Mouse (Mus musculus) hindbrain, postnatal 0 days (tissue): ENCODE results near the gene Bub3. TPM values are rescaled to one million over a fixed set of nuclear protein-coding genes. Genes with fewer than 3 reads are reported as not detected.
A peak's percentile ranks its signal among the peaks of the same experiment; 100 is the strongest.

ENCODE experiments used
- ATAC-seq: fragments of 200-750 bp; cut with Nextera tagmentation; 2 replicates; pipeline ENCODE4 v1.8.0; 2017; ENCODE audit warnings: mild to moderate bottlenecking, moderate TSS enrichment, moderate library complexity
- DNase-seq: peaks from one replicate; pipeline ENCODE4 v3.0.0-alpha.2; 2015; ENCODE audit warnings: low spot score
- H3K27ac ChIP-seq: fragments of 300-500 bp; sonication (generic); 2 replicates; pipeline ENCODE4 v1.5.1; 2014; ENCODE audit warnings: mild to moderate bottlenecking
- H3K27me3 ChIP-seq: fragments of 300-500 bp; sonication (generic); 2 replicates; pipeline ENCODE4 v1.6.1; 2014; ENCODE audit warnings: low read length, mixed read lengths; ENCODE audit not compliant: insufficient read depth
- H3K36me3 ChIP-seq: fragments of 300-500 bp; sonication (generic); 2 replicates; pipeline ENCODE4 v1.6.1; 2014; ENCODE audit warnings: low read length, mixed read lengths; ENCODE audit not compliant: insufficient read depth
- H3K4me1 ChIP-seq: fragments of 300-500 bp; sonication (generic); 2 replicates; pipeline ENCODE4 v1.6.1; 2014; ENCODE audit warnings: antibody characterized with exemption, low read length, mixed read lengths; ENCODE audit not compliant: insufficient read depth
- H3K4me2 ChIP-seq: fragments of 300-500 bp; sonication (generic); 2 replicates; pipeline ENCODE4 v1.6.1; 2014; ENCODE audit warnings: low read depth, mild to moderate bottlenecking, low read length, moderate library complexity, mixed read lengths
- H3K4me3 ChIP-seq: fragments of 300-500 bp; sonication (generic); 2 replicates; pipeline ENCODE4 v1.5.1; 2014; ENCODE audit warnings: low read length
- H3K9ac ChIP-seq: fragments of 300-500 bp; sonication (generic); replicated peaks from 2 replicates; pipeline ENCODE4 v1.6.1; 2014; ENCODE audit warnings: mild to moderate bottlenecking, low read length, moderate library complexity, mixed read lengths
- H3K9me3 ChIP-seq: fragments of 300-500 bp; sonication (generic); 2 replicates; pipeline ENCODE4 v1.6.1; 2016; ENCODE audit warnings: low read length, mixed read lengths
- CTCF ChIP-seq: IDR thresholded peaks from 2 replicates; pipeline ENCODE4 v1.5.1; 2016; ENCODE audit warnings: antibody characterized with exemption, control low read depth, low read depth
- WGBS: fragments of 180-500 bp; shearing (Covaris S2); extraction: QIAGEN DNeasy Blood & Tissue Kit; methylation state at CpG from one replicate; pipeline ENCODE4 v1.1.7; 2014; 5-methylcytosine and 5-hydroxymethylcytosine counted together
- polyA plus RNA-seq: library from polyadenylated mRNA; unstranded; fragments of >200 nt; fragmentation: Nextera tagmentation; extraction: Ambion mirVana; gene quantifications from 2 replicates; pipeline ENCODE4 v1.2.1, GENCODE M21; 2015
- total RNA-seq: library from RNA; depleted of rRNA; stranded (reverse); fragments of >200 nt; gene quantifications from 2 replicates; pipeline ENCODE4 v1.2.3, GENCODE M21; 2014

The Bub3 gene
- total and polyA plus RNA-seq, 2 experiments from 2014 or later = 97.8 to 127 TPM

DNA sequence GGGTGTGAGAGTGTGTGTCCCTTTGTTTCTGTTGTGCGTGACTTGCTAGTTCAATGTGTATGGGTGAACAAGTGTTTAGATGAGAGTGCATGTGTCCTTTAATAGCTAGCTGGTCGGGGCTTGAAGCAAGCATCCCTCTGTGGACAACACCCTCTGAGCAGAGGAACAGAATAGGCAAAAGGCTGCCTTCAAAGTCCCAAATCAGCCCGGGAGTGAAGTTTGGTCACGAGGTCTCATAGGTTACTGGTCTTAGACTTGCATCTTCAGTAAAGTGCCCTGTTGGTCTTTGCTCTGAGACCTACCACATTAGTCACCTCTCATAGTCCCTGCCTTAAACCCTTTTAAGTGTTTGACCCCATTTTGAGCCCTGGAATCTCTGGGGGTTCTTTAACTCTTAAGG lies 8.6 kb upstream of the Bub3 start:
- WGBS = 2% methylated on average over 4 of the region's 4 CpGs
- H3K4me1 ChIP-seq = no peaks in the 10 kb centered on the region
- ATAC-seq = no peak

DNA sequence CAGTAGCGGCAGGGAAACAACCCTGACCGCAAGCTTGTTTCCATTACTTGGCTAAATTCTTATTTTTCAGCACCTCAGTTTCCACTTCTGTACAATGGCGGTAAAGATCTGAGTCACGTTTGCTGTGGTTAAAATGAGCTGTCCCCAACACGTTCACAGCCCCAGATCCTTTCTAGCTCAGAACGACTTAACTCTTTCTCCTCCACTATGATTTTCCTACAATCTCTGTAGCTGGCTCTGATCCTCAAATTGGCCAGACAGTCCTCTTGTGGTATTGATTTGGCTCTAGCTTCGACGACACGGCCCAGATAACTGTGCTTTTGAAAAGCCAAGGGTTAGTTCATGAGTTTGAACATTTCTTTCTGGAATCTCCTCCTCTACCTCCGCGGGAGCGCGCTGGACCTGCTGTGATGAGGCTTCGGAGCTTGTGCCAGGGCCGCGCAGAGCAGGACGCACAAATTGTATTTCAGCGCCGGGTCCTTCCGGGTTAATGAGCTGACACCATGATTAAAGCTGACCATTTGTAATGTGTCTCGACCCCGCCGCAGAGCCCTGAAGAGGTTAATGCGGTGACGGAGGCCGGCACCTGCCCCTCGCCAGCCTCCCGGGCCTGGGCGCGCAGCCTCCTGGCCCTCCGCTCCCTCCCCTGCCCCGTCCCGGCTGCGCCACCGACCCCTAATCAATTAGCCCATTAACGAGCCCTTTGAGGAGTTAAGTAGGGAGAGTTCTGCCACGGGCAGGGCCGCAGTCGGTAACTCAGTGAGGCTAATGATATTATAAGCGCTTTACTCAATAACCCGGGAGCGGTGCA lies 7.9 kb upstream of the Bub3 start:
- Histone ChIP-seq H3K27ac (no peak overlapping the region), H3K4me2 (no peak overlapping the region), H3K9ac (no peak overlapping the region), H3K9me3 (no peaks in the 10 kb centered on the region), H3K4me3 (no peak overlapping the region), H3K36me3 (no peaks in the 10 kb centered on the region), H3K27me3 (peaks cover 83% of the 10 kb centered on the region), H3K4me1 (no peaks in the 10 kb centered on the region)
- DNase-seq (no peak), ATAC-seq (no peak)
- no peak for TF ChIP-seq CTCF
- under 1% methylated on average over 42 of the region's 42 CpGs for WGBS

More for the DNA sequence above, 8.6 kb upstream of the Bub3 start:
- Histone ChIP-seq H3K9me3 (no peaks in the 10 kb centered on the region), H3K4me3 (no peak overlapping the region), H3K27me3 (peaks cover 90% of the 10 kb centered on the region), H3K9ac (no peak overlapping the region), H3K27ac (no peak overlapping the region), H3K36me3 (no peaks in the 10 kb centered on the region), H3K4me2 (no peak overlapping the region)
- no peak for DNase-seq
- no peak for TF ChIP-seq CTCF

DNA sequence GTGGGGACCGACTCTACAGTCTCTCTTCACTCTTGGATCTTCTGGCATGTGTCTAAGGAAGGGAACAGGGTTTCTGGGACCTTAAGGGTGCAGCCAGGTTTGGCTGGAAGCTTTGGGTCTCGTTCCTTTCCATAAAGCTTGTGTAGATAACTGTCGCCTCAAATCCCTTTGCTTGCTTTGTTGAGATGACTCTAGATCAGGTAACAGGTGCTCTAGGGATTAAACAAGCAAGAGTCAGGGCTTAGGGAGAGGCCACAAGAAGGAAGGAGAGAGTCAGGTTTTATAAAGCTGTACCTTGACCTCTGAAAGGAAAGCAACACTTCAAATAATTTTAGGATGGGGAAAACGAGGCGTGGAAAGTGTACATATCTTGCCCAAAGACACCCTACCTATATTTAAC lies 7.2 kb upstream of the Bub3 start:
- DNase-seq (no peak), ATAC-seq (no peak)
- peaks cover 81% of the 10 kb centered on the region for H3K27me3 ChIP-seq
- H3K9ac ChIP-seq = no peak overlapping the region
- no peak overlapping the region for H3K4me2 ChIP-seq
- H3K4me1 ChIP-seq = no peaks in the 10 kb centered on the region
- no peak overlapping the region for H3K4me3 ChIP-seq
- no peaks in the 10 kb centered on the region for H3K36me3 ChIP-seq
- no peaks in the 10 kb centered on the region for H3K9me3 ChIP-seq
- no peak overlapping the region for H3K27ac ChIP-seq
- no peak for TF ChIP-seq CTCF
- 2% methylated on average over 5 of the region's 5 CpGs for WGBS

DNA sequence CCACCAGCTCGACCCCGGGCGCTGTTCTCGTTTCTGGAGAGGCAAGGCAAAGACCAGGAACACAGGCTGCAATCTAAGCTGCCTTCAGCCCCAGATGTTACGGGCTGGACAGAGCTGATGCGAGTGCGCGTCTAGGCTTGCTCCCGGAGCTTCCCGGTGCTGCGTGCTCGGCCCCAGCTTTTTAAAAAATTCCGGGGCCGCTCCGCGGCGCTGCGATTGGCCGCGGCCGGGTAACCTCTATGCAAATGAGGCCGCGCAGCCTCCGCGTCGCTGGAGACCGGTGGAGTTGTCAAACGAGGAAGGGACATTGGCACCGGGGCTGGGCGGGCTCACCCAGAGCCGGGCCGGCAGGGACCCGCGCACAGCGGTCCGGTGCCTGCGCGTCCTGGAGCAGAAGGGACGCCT lies 6.2 kb upstream of the Bub3 start:
- peak overlapping the region; percentile 27 for H3K4me3 ChIP-seq
- no peak for DNase-seq
- under 1% methylated on average over 39 of the region's 39 CpGs for WGBS
- peaks cover 79% of the 10 kb centered on the region for H3K27me3 ChIP-seq
- H3K4me2 ChIP-seq = peak overlapping the region; percentile 40
- peak; percentile 13; the same call in 1 of the 2 replicates for ATAC-seq
- no peak overlapping the region for H3K27ac ChIP-seq
- TF ChIP-seq CTCF = no peak
- no peaks in the 10 kb centered on the region for H3K9me3 ChIP-seq
- H3K9ac ChIP-seq = no peak overlapping the region
- H3K36me3 ChIP-seq = no peaks in the 10 kb centered on the region
- H3K4me1 ChIP-seq = no peaks in the 10 kb centered on the region

DNA sequence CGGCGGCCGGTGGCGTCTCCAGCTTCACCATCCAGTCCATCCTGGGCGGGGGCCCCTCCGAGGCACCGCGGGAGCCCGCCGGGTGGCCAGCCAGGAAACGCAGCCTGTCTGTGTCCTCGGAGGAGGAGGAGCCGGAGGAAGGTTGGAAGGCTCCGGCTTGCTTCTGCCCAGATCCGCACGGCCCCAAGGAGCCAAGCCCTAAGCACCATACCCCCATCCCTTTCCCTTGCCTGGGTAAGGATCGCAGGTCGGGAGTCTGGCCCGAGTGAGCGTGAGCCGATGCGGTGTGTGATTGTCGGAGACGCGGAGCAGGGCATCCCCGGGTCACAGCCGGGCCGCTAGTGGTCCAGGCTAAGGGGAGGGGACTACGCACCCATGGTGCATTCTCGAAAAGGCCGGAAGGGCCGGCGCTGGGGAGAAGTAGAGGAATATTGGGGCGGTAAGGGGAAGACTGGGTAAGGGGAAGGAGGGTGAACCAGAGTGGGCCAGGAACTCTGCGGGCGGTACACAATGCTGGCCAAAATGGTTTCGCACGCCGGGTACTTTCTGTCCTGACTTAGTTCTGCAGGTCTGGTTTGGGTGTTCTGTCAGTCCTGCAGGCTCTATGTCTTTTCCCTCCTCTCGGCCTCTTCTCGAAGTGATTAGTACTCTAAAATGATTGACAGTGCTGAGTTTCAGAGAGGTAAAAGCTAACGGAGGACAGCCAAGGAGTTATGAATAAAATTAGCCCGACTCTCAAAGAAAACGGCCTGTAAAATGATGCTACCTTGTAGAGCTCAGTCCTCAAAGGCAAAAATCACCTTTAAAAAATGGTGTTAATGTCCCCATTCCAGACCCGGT lies 5.5 kb upstream of the Bub3 start:
- Histone ChIP-seq H3K27me3 (peaks cover 80% of the 10 kb centered on the region), H3K9ac (no peak overlapping the region), H3K27ac (no peak overlapping the region), H3K4me3 (peak overlapping the region; percentile 27), H3K4me1 (no peaks in the 10 kb centered on the region), H3K36me3 (no peaks in the 10 kb centered on the region), H3K9me3 (no peaks in the 10 kb centered on the region), H3K4me2 (peak overlapping the region; percentile 40)
- 1% methylated on average over 44 of the region's 45 CpGs for WGBS
- DNase-seq = no peak
- ATAC-seq = peak; percentile 43; the same call in 1 of the 2 replicates
- TF ChIP-seq CTCF = no peak

DNA sequence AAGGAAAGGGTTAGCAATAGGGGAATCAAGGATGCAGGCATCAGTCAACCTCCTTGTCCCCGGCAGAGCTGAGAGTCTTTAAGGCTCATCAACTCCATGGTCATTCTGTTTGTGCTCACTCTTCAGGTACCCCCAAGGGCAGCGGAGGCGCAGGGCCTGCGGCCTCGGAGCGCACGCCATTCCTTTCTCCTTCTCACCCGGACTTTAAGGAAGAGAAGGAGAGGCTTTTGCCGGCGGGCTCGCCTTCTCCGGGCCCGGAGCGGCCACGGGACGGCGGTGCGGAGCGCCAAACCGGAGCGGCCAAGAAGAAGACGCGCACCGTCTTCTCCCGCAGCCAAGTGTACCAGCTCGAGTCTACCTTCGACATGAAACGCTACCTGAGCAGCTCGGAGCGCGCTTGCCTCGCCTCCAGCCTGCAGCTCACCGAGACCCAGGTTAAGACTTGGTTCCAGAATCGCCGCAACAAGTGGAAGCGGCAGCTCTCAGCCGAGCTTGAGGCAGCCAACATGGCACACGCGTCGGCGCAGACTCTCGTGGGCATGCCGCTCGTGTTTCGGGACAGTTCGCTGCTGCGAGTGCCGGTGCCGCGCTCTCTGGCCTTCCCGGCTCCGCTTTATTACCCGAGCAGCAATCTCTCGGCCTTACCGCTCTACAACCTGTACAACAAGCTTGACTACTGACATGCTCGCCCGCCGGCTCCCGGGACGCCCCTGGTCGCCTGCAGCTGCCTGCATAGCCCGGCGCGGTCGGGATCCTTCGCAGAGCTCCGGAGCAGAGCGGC lies 4.5 kb upstream of the Bub3 start:
- Histone ChIP-seq H3K9me3 (no peaks in the 10 kb centered on the region), H3K36me3 (no peaks in the 10 kb centered on the region), H3K4me1 (no peaks in the 10 kb centered on the region), H3K27ac (no peak overlapping the region), H3K4me3 (0 out of 2 replicates have a peak overlapping the region, but pooled peaks have one; percentile 3), H3K27me3 (peaks cover 72% of the 10 kb centered on the region), H3K4me2 (peak overlapping the region; percentile 29), H3K9ac (no peak overlapping the region)
- DNase-seq = no peak
- no peak for TF ChIP-seq CTCF
- no peak for ATAC-seq
- under 1% methylated on average over 68 of the region's 68 CpGs for WGBS
